Mouse (Mus musculus): ENCODE measurements around the gene Thbs4.

DNA sequence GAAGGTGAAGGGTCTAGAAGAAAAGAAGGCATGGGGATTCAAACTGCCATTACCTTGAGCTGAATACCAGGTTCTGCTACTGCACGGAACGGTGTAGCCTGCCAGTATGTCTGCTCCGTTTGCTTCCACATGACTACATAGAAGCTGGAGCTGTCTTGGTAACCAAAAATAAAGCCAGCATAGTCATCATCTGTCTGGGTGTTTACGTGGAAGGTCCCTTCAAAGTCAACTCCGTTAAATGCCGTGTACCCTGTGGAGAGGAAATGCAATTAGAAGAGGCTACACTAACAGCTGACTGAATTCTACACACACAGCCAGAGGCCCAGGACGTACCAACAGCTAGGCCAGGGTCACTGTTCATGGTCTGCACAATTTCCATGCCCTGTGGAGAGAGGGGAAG lies 39.6 kb downstream of the Thbs4 start:
- TF ChIP-seq CTCF (IDR thresholded peaks at IDR 0.05; ENCODE audit: insufficient read depth, low read depth, low read length) (no peak), POLR2A (IDR thresholded peaks at IDR 0.05; ENCODE audit: insufficient read depth, low read depth, low read length) (no peak)

All from olfactory bulb, adult 2 months (tissue).